Comparison of ENCODE assay signal across 11 mouse cellular contexts in the genomic region with DNA sequence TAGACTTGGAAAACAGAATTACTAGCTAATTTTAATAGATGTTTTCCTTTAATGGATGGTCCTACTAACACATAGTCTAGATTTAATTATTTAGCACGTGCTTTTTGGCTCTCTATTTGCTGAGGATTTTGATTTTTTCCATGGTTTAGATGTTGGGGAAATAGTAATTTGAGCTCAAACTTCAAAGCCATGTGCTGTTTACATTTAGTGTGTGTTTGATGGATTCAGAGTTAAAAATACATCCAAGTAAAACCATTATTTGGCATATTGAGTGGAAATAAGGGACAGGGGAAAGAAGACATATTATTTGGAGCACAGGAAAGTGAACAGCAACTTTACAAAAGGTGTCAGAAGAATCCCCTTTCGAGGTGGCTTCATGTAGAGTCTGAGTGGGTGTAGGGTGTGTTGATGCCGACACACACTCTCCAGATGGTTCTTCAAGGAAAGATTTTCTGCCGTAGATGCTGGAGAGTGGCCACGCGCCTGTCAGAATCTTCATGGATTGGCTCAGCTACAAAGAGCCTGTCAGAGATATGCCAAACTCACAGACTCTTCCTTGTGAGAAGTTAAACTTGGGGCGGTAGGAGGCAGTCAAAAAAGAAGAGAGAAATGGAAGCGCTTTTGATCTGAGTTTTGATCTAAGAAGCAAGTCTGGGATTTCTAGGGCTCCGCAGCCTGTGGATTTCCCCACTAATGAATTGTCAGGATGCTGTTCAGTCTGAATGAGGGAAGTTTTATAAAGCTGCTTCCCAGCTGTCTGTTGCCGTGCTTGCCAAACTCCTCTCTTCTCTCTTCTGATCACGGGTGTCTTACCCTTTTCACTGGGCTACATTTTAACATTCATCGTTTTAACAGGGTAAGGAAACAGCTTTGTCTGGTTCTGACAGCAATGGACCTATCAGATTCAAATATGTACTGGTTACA.
DNase-seq lines count a peak whose midpoint lies in the region; ATAC-seq lines count a peak whose summit lies in the region.
"Had no signal": no experiment of that assay in that cellular context is flagged by ENCODE, and none has a peak within 500 bp of the region (broad histone marks: within the 10 kb centered on the region; RNA-seq: fewer than 3 reads in every experiment).

No protein-coding gene starts in this region.

- H3K9ac ChIP-seq in midbrain, embryonic 14.5 days (replicated peaks; ENCODE audit: low read length), result no peak overlapping the region
- no peak overlapping the region for H3K9ac ChIP-seq in midbrain, embryonic 13.5 days (replicated peaks)

- H3K27ac ChIP-seq in midbrain, embryonic 14.5 days (replicated peaks; ENCODE audit: low read depth, low read length), result no peak overlapping the region
- no peak overlapping the region for H3K27ac ChIP-seq in midbrain, embryonic 13.5 days
- no peak overlapping the region for H3K27ac ChIP-seq in embryonic facial prominence, embryonic 10.5 days (replicated peaks)

- H3K9me3 ChIP-seq in midbrain, embryonic 14.5 days (ENCODE audit: control insufficient read depth, low read length), result no peaks in the 10 kb centered on the region
- no peaks in the 10 kb centered on the region for H3K9me3 ChIP-seq in midbrain, embryonic 13.5 days
- H3K9me3 ChIP-seq in embryonic facial prominence, embryonic 10.5 days, result no peaks in the 10 kb centered on the region

- H3K4me3 ChIP-seq in midbrain, embryonic 14.5 days (replicated peaks; ENCODE audit: low read depth, low read length), result no peak overlapping the region
- H3K4me3 ChIP-seq in midbrain, embryonic 13.5 days (replicated peaks), result no peak overlapping the region
- no peak overlapping the region for H3K4me3 ChIP-seq in embryonic facial prominence, embryonic 10.5 days

- H3K27me3 ChIP-seq in midbrain, embryonic 14.5 days (ENCODE audit: control insufficient read depth, insufficient read depth, low read length), result no peaks in the 10 kb centered on the region
- H3K27me3 ChIP-seq in midbrain, embryonic 13.5 days, result no peaks in the 10 kb centered on the region
- H3K27me3 ChIP-seq in embryonic facial prominence, embryonic 10.5 days (replicated peaks; ENCODE audit: low read depth, poor library complexity, severe bottlenecking), result no peaks in the 10 kb centered on the region

- no peak for DNase-seq in midbrain, embryonic 14.5 days
- DNase-seq in frontal cortex, postnatal 36 days (ENCODE audit: low spot score in 2 of 2), result peak; percentile 40 to 58
- DNase-seq in left cerebral cortex, postnatal 36 days (ENCODE audit: low spot score in 2 of 2), result peak; percentile 34
- no peak for DNase-seq in embryonic facial prominence, embryonic 10.5 days (ENCODE audit: low spot score)
- DNase-seq in embryo, embryonic 11 days, result no peak
- DNase-seq in gastrocnemius, postnatal 10 days, result no peak
- DNase-seq: cerebellum, postnatal 25 days; heart, adult 11 months; kidney, adult 18-20 months; thymus, postnatal 25 days had no signal

- H3K4me2 ChIP-seq in midbrain, embryonic 14.5 days (ENCODE audit: low read length), result no peak overlapping the region
- H3K4me2 ChIP-seq in midbrain, embryonic 13.5 days (replicated peaks), result no peak overlapping the region

- intact Hi-C loops in left cerebral cortex, postnatal 36 days (cut with DNase I), result no loop called here

- WGBS in midbrain, embryonic 14.5 days, result 85% methylated on average over 12 of the region's 12 CpGs
- WGBS in midbrain, embryonic 13.5 days, result 88% methylated on average over 12 of the region's 12 CpGs
- 89% methylated on average over 12 of the region's 12 CpGs for WGBS in embryonic facial prominence, embryonic 10.5 days

- 0 out of 2 replicates have a peak, but pooled peaks have one; percentile 7 for ATAC-seq in midbrain, embryonic 14.5 days (ENCODE audit: low FRiP score, low TSS enrichment)
- no peak for ATAC-seq in midbrain, embryonic 13.5 days

- no peaks in the 10 kb centered on the region for H3K4me1 ChIP-seq in midbrain, embryonic 14.5 days (ENCODE audit: control insufficient read depth, insufficient read depth, low read length)
- H3K4me1 ChIP-seq in midbrain, embryonic 13.5 days (replicated peaks), result no peaks in the 10 kb centered on the region
- no peaks in the 10 kb centered on the region for H3K4me1 ChIP-seq in embryonic facial prominence, embryonic 10.5 days

- H3K36me3 ChIP-seq in midbrain, embryonic 14.5 days (ENCODE audit: control insufficient read depth, insufficient read depth, low read length), result no peaks in the 10 kb centered on the region
- no peaks in the 10 kb centered on the region for H3K36me3 ChIP-seq in midbrain, embryonic 13.5 days
- H3K36me3 ChIP-seq in embryonic facial prominence, embryonic 10.5 days (replicated peaks), result no peaks in the 10 kb centered on the region

Comparison
In these comparisons a context has a peak if more than half of its experiments do, and no peak if none do; other contexts are left out.
1. DNase-seq: peak in frontal cortex, postnatal 36 days (2 of 2) and left cerebral cortex, postnatal 36 days (2 of 2); none in midbrain, embryonic 14.5 days (single experiment), embryonic facial prominence, embryonic 10.5 days (single experiment), embryo, embryonic 11 days (single experiment) and gastrocnemius, postnatal 10 days (single experiment).